Mouse (Mus musculus) CH12.LX (cell line): ENCODE data around the gene Bnipl. TPM values are rescaled to one million over a fixed set of nuclear protein-coding genes. Genes with fewer than 3 reads are reported as not detected.

ENCODE experiments used
- DNase-seq: peaks from one replicate; pipeline ENCODE4 v3.0.0-alpha.2; 2013; ENCODE audit errors: extremely low read depth
- H3K27ac ChIP-seq: 2 replicates; pipeline ENCODE4 v1.5.1; 2012; ENCODE audit warnings: low read depth, mild to moderate bottlenecking, control low read depth, moderate library complexity; ENCODE audit not compliant: insufficient read depth
- H3K27me3 ChIP-seq: replicated peaks from 2 replicates; pipeline ENCODE3; 2012; ENCODE audit warnings: inconsistent platforms
- H3K36me3 ChIP-seq, 2 experiments: replicated peaks in 1 of 2; 2 replicates each; pipeline versions ENCODE3 to v1.6.1; 2012; ENCODE audit warnings: inconsistent platforms in 1 of 2, low read length in 1 of 2, mild to moderate bottlenecking in 1 of 2, mixed read lengths in 1 of 2, moderate library complexity in 1 of 2; ENCODE audit not compliant: control insufficient read depth in 1 of 2, insufficient read depth in 1 of 2
- H3K4me1 ChIP-seq, 2 experiments: 2 replicates each; pipeline ENCODE4 v1.6.1; 2012; ENCODE audit warnings: inconsistent platforms in 1 of 2, moderate library complexity in 1 of 2; ENCODE audit not compliant: insufficient read depth in 2 of 2, control insufficient read depth in 1 of 2
- H3K4me2 ChIP-seq: 2 replicates; pipeline ENCODE4 v1.6.1; 2012; ENCODE audit warnings: low read depth, mild to moderate bottlenecking, control low read depth; ENCODE audit not compliant: poor library complexity, insufficient read depth, severe bottlenecking
- H3K4me3 ChIP-seq, 3 experiments: fragments of 150-350 bp in 1 of 3; sonication (generic) in 1 of 3; replicated peaks in 1 of 3; 2 replicates each; pipeline versions ENCODE3 to v1.5.1; 2011 to 2012; ENCODE audit warnings: low read depth in 2 of 3, low read length in 2 of 3, mild to moderate bottlenecking in 2 of 3, moderate library complexity in 2 of 3, control low read depth in 1 of 3, improper control_type of control experiment in 1 of 3, inconsistent platforms in 1 of 3, mixed read lengths in 1 of 3; ENCODE audit not compliant: poor library complexity in 1 of 3
- H3K79me2 ChIP-seq: replicated peaks from 2 replicates; pipeline ENCODE4 v1.6.1; 2012; ENCODE audit warnings: mild to moderate bottlenecking, moderate library complexity; ENCODE audit not compliant: control insufficient read depth, poor library complexity, insufficient read depth, severe bottlenecking; ENCODE audit errors: extremely low read depth
- H3K9ac ChIP-seq: 2 replicates; pipeline ENCODE4 v1.6.1; 2012; ENCODE audit warnings: low read depth, mild to moderate bottlenecking, control low read depth, moderate library complexity; ENCODE audit not compliant: insufficient read depth
- H3K9me3 ChIP-seq: replicated peaks from 2 replicates; pipeline ENCODE3; 2012; ENCODE audit warnings: low read length, inconsistent platforms, mixed read lengths
- BHLHE40 ChIP-seq: IDR thresholded peaks from 2 replicates; pipeline ENCODE4 v1.6.1; 2011; ENCODE audit warnings: mild to moderate bottlenecking, low read depth, low read length, improper control_type of control experiment
- CHD2 ChIP-seq: IDR thresholded peaks from 2 replicates; pipeline ENCODE4 v1.6.1; 2011; ENCODE audit warnings: low read length, improper control_type of control experiment
- E2F4 ChIP-seq: IDR thresholded peaks from 2 replicates; pipeline ENCODE4 v1.6.1; 2011; ENCODE audit warnings: low read depth, low read length, improper control_type of control experiment; ENCODE audit not compliant: insufficient replicate concordance
- ELF1 ChIP-seq: IDR thresholded peaks from 2 replicates; pipeline ENCODE4 v1.6.1; 2014; ENCODE audit warnings: low read depth, mild to moderate bottlenecking, inconsistent platforms, low read length, improper control_type of control experiment
- EP300 ChIP-seq: IDR thresholded peaks from 2 replicates; pipeline ENCODE4 v1.6.1; 2011; ENCODE audit warnings: low read length, improper control_type of control experiment
- ETS1 ChIP-seq: conservative IDR thresholded peaks from 2 replicates; pipeline ENCODE4 v1.6.1; 2012; ENCODE audit warnings: low read depth, mild to moderate bottlenecking, inconsistent platforms, low read length, improper control_type of control experiment, moderate library complexity
- GABPA ChIP-seq: IDR thresholded peaks from 2 replicates; pipeline ENCODE4 v1.6.1; 2012; ENCODE audit warnings: low read depth, low read length, improper control_type of control experiment, inconsistent platforms; ENCODE audit not compliant: insufficient replicate concordance
- IRF4 ChIP-seq: IDR thresholded peaks from 2 replicates; pipeline ENCODE4 v1.6.1; 2014; ENCODE audit warnings: low read depth, mild to moderate bottlenecking, inconsistent platforms, low read length, improper control_type of control experiment
- JUN ChIP-seq: IDR thresholded peaks from 2 replicates; pipeline ENCODE4 v1.6.1; 2011; ENCODE audit warnings: low read depth, mild to moderate bottlenecking, low read length, improper control_type of control experiment, moderate library complexity; ENCODE audit not compliant: insufficient read depth
- JUND ChIP-seq: conservative IDR thresholded peaks from 2 replicates; pipeline ENCODE4 v1.6.1; 2011; ENCODE audit warnings: low read depth, low read length, improper control_type of control experiment
- MAX ChIP-seq: IDR thresholded peaks from 2 replicates; pipeline ENCODE4 v1.6.1; 2011; ENCODE audit warnings: low read length, improper control_type of control experiment
- MEF2A ChIP-seq: IDR thresholded peaks from 2 replicates; pipeline ENCODE4 v1.6.1; 2014; ENCODE audit warnings: low read depth, mild to moderate bottlenecking, inconsistent platforms, low read length, improper control_type of control experiment, borderline replicate concordance
- PAX5 ChIP-seq: IDR thresholded peaks from 2 replicates; pipeline ENCODE4 v1.6.1; 2012; ENCODE audit warnings: low read length, inconsistent platforms, mixed read lengths
- POLR2A ChIP-seq: IDR thresholded peaks from 2 replicates; pipeline ENCODE4 v1.6.1; 2011; ENCODE audit warnings: low read depth, mild to moderate bottlenecking, improper control_type of control experiment, low read length
- RAD21 ChIP-seq: IDR thresholded peaks from 2 replicates; pipeline ENCODE4 v1.6.1; 2011; ENCODE audit warnings: low read depth, mild to moderate bottlenecking, low read length, improper control_type of control experiment, moderate library complexity
- RCOR1 ChIP-seq: conservative IDR thresholded peaks from 2 replicates; pipeline ENCODE4 v1.6.1; 2012; ENCODE audit warnings: low read depth, mild to moderate bottlenecking, inconsistent platforms, low read length, improper control_type of control experiment
- SIN3A ChIP-seq: IDR thresholded peaks from 2 replicates; pipeline ENCODE4 v1.6.1; 2012; ENCODE audit warnings: low read length, improper control_type of control experiment, inconsistent platforms
- SMC3 ChIP-seq: IDR thresholded peaks from 2 replicates; pipeline ENCODE4 v1.6.1; 2011; ENCODE audit warnings: low read depth, low read length, improper control_type of control experiment
- TCF12 ChIP-seq: IDR thresholded peaks from 2 replicates; pipeline ENCODE4 v1.6.1; 2014; ENCODE audit warnings: low read depth, mild to moderate bottlenecking, inconsistent platforms, low read length, improper control_type of control experiment
- UBTF ChIP-seq: IDR thresholded peaks from 2 replicates; pipeline ENCODE4 v1.6.1; 2012; ENCODE audit warnings: low read depth, mild to moderate bottlenecking, inconsistent platforms, low read length, improper control_type of control experiment, moderate library complexity
- USF1 ChIP-seq: IDR thresholded peaks from 2 replicates; pipeline ENCODE4 v1.6.1; 2014; ENCODE audit warnings: low read depth, mild to moderate bottlenecking, inconsistent platforms, low read length, improper control_type of control experiment
- USF2 ChIP-seq: conservative IDR thresholded peaks from 2 replicates; pipeline ENCODE4 v1.6.1; 2011; ENCODE audit warnings: low read depth, low read length, improper control_type of control experiment
- ZKSCAN1 ChIP-seq: IDR thresholded peaks from 2 replicates; pipeline ENCODE4 v1.6.1; 2012; ENCODE audit warnings: low read depth, inconsistent platforms, low read length, improper control_type of control experiment, borderline replicate concordance
- ZMIZ1 ChIP-seq: IDR thresholded peaks from 2 replicates; pipeline ENCODE4 v1.6.1; 2012; ENCODE audit warnings: low read depth, mild to moderate bottlenecking, inconsistent platforms, low read length, improper control_type of control experiment
- ZNF384 ChIP-seq: IDR thresholded peaks from 2 replicates; pipeline ENCODE4 v1.6.1; 2012; ENCODE audit warnings: low read depth, low read length, improper control_type of control experiment, inconsistent platforms
- dilution Hi-C: fragments of 300-500 bp; cut with MboI; formaldehyde crosslinking; loops from 2 replicates; pipeline ENCODE4 v1.14.3; 2020; ENCODE audit warnings: low sequenced_read_pairs; ENCODE audit not compliant: extremely low pct_unique_long_range_greater_than_20kb, extremely low pct_ligation_motif_present
- in situ Hi-C: fragments of 300-500 bp; cut with MboI; formaldehyde crosslinking; loops from 3 replicates; pipeline ENCODE4 v1.14.3; 2019; ENCODE audit warnings: low sequenced_read_pairs, low pct_ligation_motif_present, low pct_unique_long_range_greater_than_20kb, mixed read lengths
- polyA plus RNA-seq: library from polyadenylated mRNA; unstranded; fragments of >175 nt; gene quantifications from 2 replicates; pipeline ENCODE4 v1.2.1, GENCODE M21; 2012; ENCODE audit warnings: low read depth; ENCODE audit not compliant: insufficient read length
- total RNA-seq, 2 experiments: library from RNA; depleted of rRNA; stranded (reverse); fragments of 300-350 nt in 1 of 2; fragments of >200 nt in 1 of 2; gene quantifications; 2 replicates each; pipeline ENCODE4 v1.2.3; 2012 to 2014

Gene Bnipl
- total and polyA plus RNA-seq, 3 experiments = 0.33 TPM; not detected in 2

- Histone ChIP-seq H3K9me3 (no peaks in the 10 kb centered on the region), H3K27me3 (no peaks in the 10 kb centered on the region), H3K9ac (no peak overlapping the region), H3K36me3 (peaks cover 7 to 23% of the 10 kb centered on the region in 2 experiments), H3K4me2 (no peak overlapping the region), H3K4me1 (peaks cover 0 to 4% of the 10 kb centered on the region in 2 experiments; a peak in 2 of 4 replicates), H3K4me3 (no peak overlapping the region), H3K79me2 (no peaks in the 10 kb centered on the region), H3K27ac (no peak overlapping the region)
- in situ Hi-C loops = no loop called here
- DNase-seq = no peak
- dilution Hi-C loops = no loop called here
- TF ChIP-seq USF1 (no peak), ETS1 (no peak), CHD2 (no peak), ZMIZ1 (no peak), TCF12 (no peak), MAX (no peak), SIN3A (no peak), ZNF384 (no peak), EP300 (no peak), E2F4 (no peak), SMC3 (no peak), MEF2A (no peak), BHLHE40 (no peak), ZKSCAN1 (no peak), RCOR1 (no peak), JUN (no peak), USF2 (no peak), POLR2A (no peak), UBTF (no peak), JUND (no peak)
These were observed 632 bp downstream of the Bnipl start for GRCm38 (mm10) chr3:95250361-95250760.

- Histone ChIP-seq H3K4me2 (no peak overlapping the region), H3K9me3 (no peaks in the 10 kb centered on the region), H3K27ac (no peak overlapping the region), H3K4me3 (no peak overlapping the region), H3K4me1 (peaks cover 0 to 4% of the 10 kb centered on the region in 2 experiments; a peak in 2 of 4 replicates), H3K9ac (no peak overlapping the region), H3K36me3 (peaks cover 0 to 11% of the 10 kb centered on the region in 2 experiments), H3K27me3 (no peaks in the 10 kb centered on the region), H3K79me2 (no peaks in the 10 kb centered on the region)
- in situ Hi-C loops (no loop called here), dilution Hi-C loops (no loop called here)
- TF ChIP-seq ELF1 (no peak), IRF4 (no peak), PAX5 (no peak), GABPA (no peak), RAD21 (no peak), JUN (no peak)
- no peak for DNase-seq
These were observed 3.2 kb downstream of the Bnipl start for GRCm38 (mm10) chr3:95247660-95248336.
